Mouse (Mus musculus) layer of hippocampus, postnatal 10 days (tissue): ENCODE measurements at regions not wholly inside any gene's neighbourhood (a gene's known extent, or its start where the extent isn't known, plus 50 kb on each side); places are given as distances from the start of the nearest gene placed in this dataset.
A peak's percentile ranks its signal among the peaks of the same experiment; 100 is the strongest.

Experiments
- DNase-seq, 2 experiments: peaks; one replicate each; pipeline ENCODE4 v3.0.0; 2021; ENCODE audit warnings: low spot score in 2 of 2

GRCm38 (mm10) chr9:94589672-94590071 is 51.8 kb upstream of the 1190002N15Rik start:
- DNase-seq, result no peak

GRCm38 (mm10) chr9:94604993-94605392 is 64.7 kb upstream of the Slc9a9 start:
- DNase-seq, result no peak

GRCm38 (mm10) chr9:94606422-94606821 is 63.3 kb upstream of the Slc9a9 start:
- no peak for DNase-seq

- no peak for DNase-seq
Observed at GRCm38 (mm10) chr9:94607011-94607749, 62.5 kb upstream of the Slc9a9 start.

GRCm38 (mm10) chr9:94607750-94608106 is 62.0 kb upstream of the Slc9a9 start:
- DNase-seq, result no peak

- no peak for DNase-seq
Observed at GRCm38 (mm10) chr9:94610101-94610500, 59.6 kb upstream of the Slc9a9 start.

- DNase-seq, result peak; percentile 46 to 70
Observed at GRCm38 (mm10) chr9:94610600-94611337, 58.9 kb upstream of the Slc9a9 start.

- peak; percentile 20 to 43 for DNase-seq
Observed at GRCm38 (mm10) chr9:94613891-94614671, 55.6 kb upstream of the Slc9a9 start.

GRCm38 (mm10) chr9:94615205-94615604 is 54.5 kb upstream of the Slc9a9 start:
- DNase-seq, result no peak

GRCm38 (mm10) chr9:94618079-94618786 is 51.5 kb upstream of the Slc9a9 start:
- DNase-seq, result no peak
